Mouse (Mus musculus) limb, embryonic 10.5 days (tissue): Measurements from ENCODE around the gene Phxr2. TPM values are rescaled to one million over a fixed set of nuclear protein-coding genes. Genes with fewer than 3 reads are reported as not detected.

ENCODE experiments used
- DNase-seq: peaks from one replicate; pipeline ENCODE4 v3.0.0-alpha.2; 2017; ENCODE audit warnings: low spot score
- H3K27ac ChIP-seq: fragments of 300-500 bp; sonication (generic); 2 replicates; pipeline ENCODE4 v1.5.1; 2016; ENCODE audit warnings: mild to moderate bottlenecking
- H3K27me3 ChIP-seq: fragments of 300-500 bp; sonication (generic); 2 replicates; pipeline ENCODE4 v1.6.1; 2016; ENCODE audit warnings: low read depth, mild to moderate bottlenecking; ENCODE audit not compliant: poor library complexity, severe bottlenecking
- H3K36me3 ChIP-seq: fragments of 300-500 bp; sonication (generic); 2 replicates; pipeline ENCODE4 v1.6.1; 2016; ENCODE audit warnings: mild to moderate bottlenecking, moderate library complexity
- H3K4me1 ChIP-seq: fragments of 300-500 bp; sonication (generic); 2 replicates; pipeline ENCODE4 v1.6.1; 2016
- H3K4me3 ChIP-seq: fragments of 300-500 bp; sonication (generic); 2 replicates; pipeline ENCODE4 v1.5.1; 2016; ENCODE audit warnings: mild to moderate bottlenecking, moderate library complexity
- H3K9me3 ChIP-seq: fragments of 300-500 bp; sonication (generic); replicated peaks from 2 replicates; pipeline ENCODE4 v1.6.1; 2016; ENCODE audit warnings: mild to moderate bottlenecking
- WGBS: fragments of 180-500 bp; shearing (Covaris S2); methylation state at CpG from one replicate; pipeline ENCODE4 v1.1.7; 2016; 5-methylcytosine and 5-hydroxymethylcytosine counted together
- polyA plus RNA-seq: library from polyadenylated mRNA; unstranded; fragments of >200 nt; fragmentation: Nextera tagmentation; extraction: Ambion mirVana; gene quantifications from 2 replicates; pipeline ENCODE4 v1.2.1, GENCODE M21; 2016

The Phxr2 gene
- polyA plus RNA-seq, 1 experiment from 2014 or later = 0.20 TPM

DNA sequence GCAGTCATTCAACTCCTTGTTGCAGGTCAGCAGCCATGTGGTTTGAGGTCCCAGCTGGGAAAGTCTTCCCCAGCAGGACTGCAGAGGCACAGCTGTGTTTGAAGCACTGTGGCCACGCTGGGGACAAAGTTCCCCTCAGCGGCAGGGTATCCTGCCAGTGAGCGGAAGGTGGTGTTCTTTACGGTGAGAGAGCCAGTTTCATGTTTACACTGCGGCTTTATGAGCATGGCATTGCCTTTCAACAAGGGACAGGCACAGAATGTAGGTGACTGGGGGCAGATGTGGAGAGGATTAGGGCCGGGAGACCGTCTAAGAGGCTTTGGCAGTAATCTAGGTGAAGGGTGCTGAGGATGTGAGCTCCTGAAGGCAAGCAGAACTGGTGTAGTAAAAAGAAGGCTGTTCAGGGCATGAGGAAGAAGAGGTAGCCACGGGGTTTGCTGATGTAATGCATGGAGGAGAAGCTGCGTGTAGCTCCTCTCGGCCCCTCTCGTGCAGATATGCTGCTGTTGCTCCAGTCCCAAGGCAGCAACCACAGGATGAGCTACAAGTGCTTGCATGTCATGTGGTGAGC, 1.7 kb upstream of the Phxr2 start:
- Histone ChIP-seq H3K4me3 (no peak overlapping the region), H3K9me3 (no peaks in the 10 kb centered on the region), H3K36me3 (peaks cover 65% of the 10 kb centered on the region), H3K27ac (no peak overlapping the region), H3K27me3 (no peaks in the 10 kb centered on the region), H3K4me1 (peaks cover 17% of the 10 kb centered on the region; the same call in 1 of the 2 replicates)
- no peak for DNase-seq
- 80% methylated on average over 11 of the region's 11 CpGs for WGBS

DNA sequence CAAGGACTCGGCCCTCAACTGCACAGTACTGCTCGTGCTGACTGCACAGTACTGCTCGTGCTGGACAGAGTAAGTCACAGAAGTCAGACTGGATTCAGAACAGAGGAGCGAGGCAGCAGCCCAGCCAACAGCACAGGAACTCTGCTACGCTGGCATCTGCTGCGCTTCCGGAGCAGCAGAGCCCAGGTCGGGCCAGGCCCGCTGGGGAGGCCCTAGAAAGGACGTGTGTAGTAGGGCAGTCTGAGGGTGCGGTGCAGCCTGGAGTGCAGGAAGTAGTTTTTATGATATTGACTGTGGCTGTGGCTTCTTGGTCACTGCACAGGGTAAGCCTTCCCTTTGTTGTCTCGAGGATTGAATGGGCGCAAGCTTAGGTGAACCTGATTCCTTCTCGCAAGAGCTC, 829 bp upstream of the Phxr2 start:
- DNase-seq = no peak
- Histone ChIP-seq H3K4me3 (no peak overlapping the region), H3K27ac (peak overlapping the region; percentile 36; the same call in 1 of the 2 replicates), H3K4me1 (peaks cover 17% of the 10 kb centered on the region; the same call in 1 of the 2 replicates), H3K36me3 (peaks cover 57% of the 10 kb centered on the region), H3K9me3 (no peaks in the 10 kb centered on the region), H3K27me3 (no peaks in the 10 kb centered on the region)
- 89% methylated on average over 14 of the region's 14 CpGs for WGBS

DNA sequence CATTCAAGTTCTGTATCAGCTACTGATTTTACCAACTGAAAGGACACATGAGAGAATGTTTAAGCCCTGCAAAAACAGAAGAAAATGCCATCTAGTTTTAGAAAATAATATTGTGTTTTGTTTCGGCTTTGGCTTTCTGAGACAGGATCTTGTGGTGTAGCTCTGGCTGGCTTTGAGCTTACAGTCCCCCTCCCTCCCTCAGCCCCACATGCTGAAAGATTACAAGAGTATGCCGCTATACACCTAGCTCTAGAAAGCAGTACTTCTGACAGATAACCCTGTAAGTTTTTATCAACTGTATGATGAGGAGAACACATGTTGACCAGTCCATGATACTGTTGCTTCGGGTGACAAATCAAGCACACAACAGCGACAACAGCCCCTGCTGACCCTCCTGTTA, 6.7 kb downstream of the Phxr2 start:
- WGBS = 86% methylated on average over 4 of the region's 4 CpGs
- DNase-seq = no peak
- Histone ChIP-seq H3K4me1 (peaks cover 51% of the 10 kb centered on the region), H3K27ac (0 out of 2 replicates have a peak overlapping the region, but pooled peaks have one; percentile 14), H3K36me3 (no peaks in the 10 kb centered on the region), H3K9me3 (no peaks in the 10 kb centered on the region), H3K27me3 (no peaks in the 10 kb centered on the region), H3K4me3 (no peak overlapping the region)

DNA sequence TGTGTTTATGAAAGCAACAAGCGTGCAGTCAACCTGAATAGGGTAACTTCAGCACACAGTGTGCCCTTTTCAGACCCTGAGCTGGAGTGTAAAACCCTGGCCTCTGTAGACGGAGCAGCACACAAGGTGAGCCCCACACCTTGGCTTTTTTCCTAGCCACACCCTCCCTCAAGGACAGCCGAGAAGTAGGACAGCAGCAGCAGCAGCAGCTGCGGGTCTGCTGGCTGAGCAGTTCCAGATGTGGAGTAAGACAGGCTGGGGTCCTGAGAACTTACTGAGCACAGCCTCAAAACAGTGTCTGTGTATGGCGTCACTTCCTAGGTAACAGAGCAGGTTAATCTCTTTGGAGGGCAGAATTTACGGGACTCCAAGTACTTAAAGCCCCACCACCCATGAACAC, 7.4 kb downstream of the Phxr2 start:
- peak overlapping the region; percentile 14; the same call in 1 of the 2 replicates for H3K27ac ChIP-seq
- 29% methylated on average over 6 of the region's 6 CpGs for WGBS
- no peaks in the 10 kb centered on the region for H3K9me3 ChIP-seq
- H3K4me3 ChIP-seq = no peak overlapping the region
- DNase-seq = peak; percentile 66
- no peaks in the 10 kb centered on the region for H3K27me3 ChIP-seq
- peaks cover 58% of the 10 kb centered on the region for H3K4me1 ChIP-seq
- no peaks in the 10 kb centered on the region for H3K36me3 ChIP-seq

DNA sequence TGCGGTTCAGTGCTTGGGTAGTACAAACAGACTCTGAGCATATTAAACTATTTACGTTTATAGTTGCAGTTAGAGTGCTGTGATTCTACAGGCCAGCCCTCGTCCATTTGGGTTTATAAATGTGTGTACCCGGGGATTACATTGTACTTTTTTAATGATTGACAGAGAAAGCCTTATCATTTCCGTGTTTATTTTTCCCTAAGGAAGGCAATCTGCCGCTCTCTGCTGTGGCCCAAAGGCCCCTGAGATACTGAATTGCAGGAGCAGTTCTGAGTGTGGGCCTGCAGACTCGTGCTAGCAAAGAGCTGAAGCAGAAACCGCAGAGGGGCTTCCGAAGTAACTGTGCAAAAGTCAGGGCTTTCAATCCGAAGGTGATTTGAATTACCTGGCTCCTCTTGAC, 8.2 kb downstream of the Phxr2 start:
- DNase-seq = no peak
- Histone ChIP-seq H3K27ac (no peak overlapping the region), H3K9me3 (no peaks in the 10 kb centered on the region), H3K4me1 (peaks cover 63% of the 10 kb centered on the region), H3K36me3 (no peaks in the 10 kb centered on the region), H3K27me3 (no peaks in the 10 kb centered on the region), H3K4me3 (no peak overlapping the region)
- WGBS = 82% methylated on average over 10 of the region's 10 CpGs

DNA sequence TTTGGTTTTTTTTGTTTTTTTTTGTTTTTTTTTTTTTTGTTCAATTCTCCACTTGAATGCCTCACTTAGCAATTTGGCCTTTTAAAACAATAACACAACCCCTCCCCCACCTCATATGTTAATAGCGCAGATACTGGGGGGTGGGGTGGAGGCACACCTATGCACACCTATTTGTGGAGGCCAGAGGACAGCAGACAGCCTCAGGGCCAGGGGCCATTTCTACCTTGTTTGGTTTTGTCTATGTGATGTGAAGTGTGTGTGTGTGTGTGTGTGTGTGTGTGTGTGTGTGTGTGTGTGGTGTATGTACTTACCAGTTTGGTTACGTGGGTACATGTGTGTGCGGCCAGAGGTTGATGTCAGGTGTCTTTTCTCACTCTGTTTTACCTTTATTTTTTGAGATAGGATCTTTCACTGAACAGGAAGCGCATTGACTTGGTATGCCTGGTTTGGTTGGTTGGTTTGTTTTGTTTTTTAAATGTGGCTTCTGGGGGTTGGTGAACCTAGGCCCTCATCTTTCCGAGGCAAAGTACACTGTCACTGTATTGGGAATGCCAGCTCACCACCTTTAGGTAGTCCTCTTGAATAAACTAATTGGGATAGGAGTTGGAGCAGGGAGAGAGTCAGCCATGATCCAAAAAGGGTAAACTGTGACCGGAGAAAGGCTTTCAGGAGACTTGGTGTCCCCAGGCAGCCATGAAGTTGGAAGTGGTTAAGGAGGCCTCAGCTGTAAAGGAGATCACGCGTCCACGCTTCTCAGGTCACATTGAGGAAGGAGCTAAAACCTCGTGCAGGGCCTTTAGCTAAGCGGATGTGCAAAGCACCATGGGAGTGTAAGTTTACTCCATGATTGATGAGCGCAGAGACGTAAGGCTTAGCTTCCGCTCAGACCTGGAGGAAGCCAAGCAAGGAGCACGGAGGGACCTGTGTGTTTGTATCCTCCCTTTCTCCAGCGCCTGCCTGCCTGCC, 9.2 kb downstream of the Phxr2 start:
- H3K27ac ChIP-seq = peak overlapping the region; percentile 36; the same call in 1 of the 2 replicates
- WGBS = 85% methylated on average over 16 of the region's 16 CpGs
- peaks cover 63% of the 10 kb centered on the region for H3K4me1 ChIP-seq
- no peaks in the 10 kb centered on the region for H3K9me3 ChIP-seq
- DNase-seq = no peak
- H3K36me3 ChIP-seq = no peaks in the 10 kb centered on the region
- H3K4me3 ChIP-seq = no peak overlapping the region
- H3K27me3 ChIP-seq = no peaks in the 10 kb centered on the region

DNA sequence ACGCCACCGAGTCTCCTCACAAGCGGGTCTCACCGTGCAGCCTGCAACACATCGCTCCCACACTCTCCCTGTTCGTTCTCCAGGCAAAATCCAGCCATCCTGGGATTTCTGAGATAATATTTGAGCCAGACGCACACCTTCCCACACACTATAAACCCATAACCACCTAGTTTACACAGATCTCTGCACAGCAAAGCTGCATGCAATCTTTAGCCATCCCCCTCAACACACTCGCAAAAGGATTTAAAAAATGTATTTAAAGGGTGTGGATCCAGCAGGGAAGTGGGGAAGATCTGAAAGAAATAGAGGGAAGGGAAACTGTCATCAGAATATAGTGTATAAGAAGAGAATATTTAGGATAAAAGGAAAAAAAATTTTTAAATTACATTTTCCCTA, 9.9 kb downstream of the Phxr2 start:
- Histone ChIP-seq H3K36me3 (peaks cover 2% of the 10 kb centered on the region), H3K9me3 (no peaks in the 10 kb centered on the region), H3K4me1 (peaks cover 65% of the 10 kb centered on the region), H3K27ac (peak overlapping the region; percentile 50), H3K4me3 (peak overlapping the region; percentile 16; the same call in 1 of the 2 replicates), H3K27me3 (no peaks in the 10 kb centered on the region)
- no peak for DNase-seq
- WGBS = 43% methylated on average over 8 of the region's 8 CpGs

DNA sequence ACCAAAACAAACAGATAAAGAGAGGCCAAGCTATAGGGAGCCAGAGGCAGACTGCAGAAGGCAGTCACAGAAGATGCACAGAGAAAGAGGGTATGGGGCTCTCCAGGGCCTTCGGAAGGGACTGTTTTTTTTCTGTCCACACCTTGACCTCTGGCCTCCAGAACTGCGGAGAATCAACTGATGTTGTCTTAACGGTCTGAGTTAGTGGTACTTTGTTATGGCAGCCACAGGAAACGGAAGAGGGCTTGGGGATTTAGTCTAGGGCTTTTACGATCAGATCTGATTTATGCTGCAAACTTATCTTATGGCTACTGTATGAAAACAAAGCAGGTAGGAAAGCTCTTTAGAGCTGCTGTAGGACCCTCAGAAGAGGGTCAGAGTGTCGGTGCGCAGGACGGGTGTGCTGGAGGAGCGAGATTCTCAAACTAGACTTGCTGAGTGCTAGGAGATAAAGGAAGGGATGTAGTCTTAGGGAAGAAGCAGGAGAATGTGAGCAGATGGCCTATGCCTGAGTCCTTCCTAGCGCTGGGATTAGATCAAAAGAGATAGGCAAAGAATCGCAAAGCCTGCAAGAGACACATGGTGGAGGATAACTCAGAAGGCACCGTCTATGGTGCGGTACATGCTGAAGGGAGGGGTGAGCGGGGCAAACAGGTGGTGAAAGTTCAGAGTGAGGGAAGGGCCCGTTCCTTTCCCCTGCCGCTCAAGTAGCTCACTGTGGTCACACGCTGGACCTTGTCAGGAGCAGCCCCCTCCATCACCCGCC, 10.5 kb downstream of the Phxr2 start:
- Histone ChIP-seq H3K27me3 (no peaks in the 10 kb centered on the region), H3K9me3 (no peaks in the 10 kb centered on the region), H3K36me3 (peaks cover 8% of the 10 kb centered on the region), H3K27ac (peak overlapping the region; percentile 50), H3K4me3 (peak overlapping the region; percentile 16; the same call in 1 of the 2 replicates), H3K4me1 (peaks cover 70% of the 10 kb centered on the region)
- DNase-seq = peak; percentile 43
- 26% methylated on average over 18 of the region's 18 CpGs for WGBS

DNA sequence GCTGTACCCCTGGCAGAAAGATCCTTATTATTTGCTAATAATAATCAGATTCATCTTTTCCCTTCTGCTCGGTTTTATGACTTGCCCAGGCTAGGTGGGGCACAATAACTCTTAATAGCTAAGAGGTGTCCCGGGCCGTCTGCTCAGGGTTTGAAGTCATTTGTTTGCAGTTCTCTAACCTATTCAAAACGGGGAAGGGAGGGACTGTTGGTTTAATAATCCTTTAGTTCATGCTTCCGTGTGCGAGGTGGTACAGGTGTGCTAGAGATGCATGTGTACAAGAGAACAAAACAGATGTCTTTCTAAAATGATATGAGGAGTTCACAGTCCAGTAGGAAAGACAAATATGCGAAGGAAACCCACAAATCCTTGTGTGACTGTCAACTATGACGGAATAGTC, 11.8 kb downstream of the Phxr2 start:
- H3K27ac ChIP-seq = no peak overlapping the region
- H3K4me3 ChIP-seq = no peak overlapping the region
- H3K9me3 ChIP-seq = no peaks in the 10 kb centered on the region
- WGBS = 80% methylated on average over 8 of the region's 8 CpGs
- DNase-seq = no peak
- H3K27me3 ChIP-seq = no peaks in the 10 kb centered on the region
- H3K4me1 ChIP-seq = peaks cover 63% of the 10 kb centered on the region
- peaks cover 22% of the 10 kb centered on the region for H3K36me3 ChIP-seq

DNA sequence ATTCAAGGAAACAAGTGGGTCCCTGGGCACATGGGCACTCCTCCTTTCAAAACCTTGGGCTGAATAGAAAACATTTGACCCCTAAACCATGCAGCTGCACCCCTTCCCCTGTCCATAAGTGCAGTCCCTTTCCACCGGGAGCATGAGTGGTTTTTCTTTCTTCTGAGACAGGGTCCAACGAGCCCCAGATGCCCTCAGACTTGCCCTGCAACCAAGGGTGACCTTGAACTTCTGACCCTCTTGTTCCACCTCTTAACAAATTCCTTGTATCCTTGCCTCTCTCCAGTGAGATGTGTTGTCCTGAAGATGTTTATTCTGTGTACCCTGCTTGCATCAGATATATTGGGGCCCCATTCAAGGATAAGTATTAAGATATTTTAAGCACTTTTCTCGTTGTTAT, 12.6 kb downstream of the Phxr2 start:
- H3K27me3 ChIP-seq = no peaks in the 10 kb centered on the region
- no peaks in the 10 kb centered on the region for H3K9me3 ChIP-seq
- no peak overlapping the region for H3K27ac ChIP-seq
- peaks cover 28% of the 10 kb centered on the region for H3K36me3 ChIP-seq
- no peak for DNase-seq
- WGBS = 48% methylated on average over 3 of the region's 3 CpGs
- no peak overlapping the region for H3K4me3 ChIP-seq
- H3K4me1 ChIP-seq = peaks cover 62% of the 10 kb centered on the region

DNA sequence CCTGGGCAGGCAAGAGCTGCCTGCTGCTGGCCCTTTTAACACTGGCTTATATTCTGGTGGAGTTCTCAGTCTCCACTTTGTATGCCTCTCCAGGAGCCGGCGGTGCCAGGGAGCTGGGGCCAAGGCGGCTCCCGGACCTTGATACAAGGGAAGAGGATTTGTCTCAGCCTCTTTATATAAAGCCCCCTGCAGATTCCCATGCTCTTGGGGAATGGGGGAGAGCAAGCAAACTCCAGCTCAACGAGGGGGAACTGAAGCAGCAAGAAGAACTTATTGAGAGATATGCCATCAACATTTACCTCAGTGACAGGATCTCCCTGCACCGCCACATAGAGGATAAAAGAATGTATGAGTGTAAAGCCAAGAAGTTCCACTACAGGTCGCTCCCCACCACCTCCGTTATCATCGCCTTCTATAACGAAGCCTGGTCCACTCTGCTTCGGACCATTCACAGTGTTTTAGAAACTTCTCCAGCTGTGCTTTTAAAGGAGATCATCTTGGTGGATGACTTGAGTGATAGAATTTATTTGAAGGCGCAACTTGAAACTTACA, 17.6 kb downstream of the Phxr2 start:
- H3K36me3 ChIP-seq = peaks cover 36% of the 10 kb centered on the region
- H3K27ac ChIP-seq = peak overlapping the region; percentile 98
- H3K9me3 ChIP-seq = no peaks in the 10 kb centered on the region
- H3K4me3 ChIP-seq = peak overlapping the region; percentile 98
- no peaks in the 10 kb centered on the region for H3K27me3 ChIP-seq
- no peak for DNase-seq
- WGBS = 44% methylated on average over 12 of the region's 12 CpGs
- H3K4me1 ChIP-seq = peaks cover 26% of the 10 kb centered on the region

DNA sequence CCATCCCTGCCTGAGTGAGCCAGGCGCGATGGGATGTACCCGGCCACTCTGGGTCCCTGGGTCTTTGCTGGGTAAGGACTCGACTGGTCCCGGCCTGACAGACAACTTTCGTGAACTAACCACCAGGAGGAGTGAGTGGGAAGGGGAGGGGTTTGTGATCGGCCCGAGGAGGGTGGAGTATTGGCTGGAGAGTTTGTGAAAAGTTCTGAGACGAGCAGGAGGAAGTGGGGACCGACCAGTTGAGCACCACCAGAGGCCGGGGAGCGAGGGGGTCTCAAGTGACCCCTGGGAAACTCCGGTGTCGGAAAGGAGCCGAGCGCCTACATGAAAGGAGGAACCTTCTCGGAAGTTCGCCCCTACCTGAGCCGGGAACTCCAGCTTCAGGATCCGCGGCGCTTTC, 18.2 kb downstream of the Phxr2 start, which contains the start of gene Galnt4:
Galnt4 (plus strand) TSS at position 196 of the 400 bp plus-strand sequence.
- no peaks in the 10 kb centered on the region for H3K27me3 ChIP-seq
- peak; percentile 82 for DNase-seq
- peaks cover 22% of the 10 kb centered on the region for H3K4me1 ChIP-seq

More for the DNA sequence above, 18.2 kb downstream of the Phxr2 start, which contains the start of gene Galnt4:
- under 1% methylated on average over 22 of the region's 22 CpGs for WGBS
- H3K9me3 ChIP-seq = no peaks in the 10 kb centered on the region
- peak within 1 kb of the TSS; percentile 98 for H3K4me3 ChIP-seq
- H3K27ac ChIP-seq = peak within 1 kb of the TSS; percentile 98
- H3K36me3 ChIP-seq = peaks cover 39% of the 10 kb centered on the region
